Mouse (Mus musculus) cerebral cortex, adult 2 months (tissue): ENCODE measurements around the gene Ccdc62.

ENCODE experiments used
- WGBS: fragments of 180-500 bp; shearing (Covaris S2); methylation state at CpG from one replicate; pipeline ENCODE4 v1.1.7; 2018; 5-methylcytosine and 5-hydroxymethylcytosine counted together

Gene Ccdc62

DNA sequence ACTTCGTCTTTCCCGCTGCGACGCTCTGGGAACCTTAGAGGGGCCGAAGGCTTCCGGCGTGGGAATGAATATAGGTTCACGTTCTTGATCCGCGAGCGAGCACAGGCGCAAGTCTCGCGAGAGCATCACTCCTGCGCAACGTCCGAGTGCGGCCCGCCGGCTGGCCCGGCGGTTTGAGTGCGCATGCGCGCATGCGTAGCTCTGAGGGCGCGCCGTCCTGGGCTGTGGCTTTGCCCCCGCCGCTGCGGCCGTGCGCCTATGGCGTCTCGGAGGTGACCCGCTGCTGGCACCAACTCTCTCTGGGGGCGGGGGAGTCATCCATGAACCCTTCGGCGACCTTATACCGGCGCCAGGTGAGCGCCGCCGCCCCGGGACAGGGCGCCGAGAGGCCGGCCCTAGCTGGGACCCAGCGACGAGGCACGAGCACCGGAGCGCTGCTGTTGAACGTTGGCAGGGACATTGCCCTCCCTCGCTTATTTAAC is at the start of gene Ccdc62:
TSS of gene Ccdc62 (plus strand) at position 172 of the 482 bp plus-strand sequence.
- WGBS = under 1% methylated on average over 56 of the region's 56 CpGs

DNA sequence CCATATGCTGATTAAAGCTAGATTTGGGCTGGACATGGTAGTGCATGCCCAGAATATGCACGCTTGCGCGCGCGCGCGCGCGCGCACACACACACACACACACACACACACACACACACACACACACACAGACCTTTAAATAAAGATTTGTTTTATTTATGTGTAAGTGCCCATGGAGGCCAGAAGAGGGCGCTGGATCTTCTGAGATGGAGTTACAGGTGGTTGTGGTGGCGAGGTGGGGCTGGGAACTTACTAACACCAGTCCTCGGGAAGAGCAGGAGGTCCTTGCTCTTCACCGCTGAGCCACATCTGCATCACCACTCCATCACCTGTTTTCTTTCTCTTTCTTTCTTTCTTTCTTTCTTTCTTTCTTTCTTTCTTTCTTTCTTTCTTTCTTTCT is 49.7 kb upstream of the Ccdc62 start:
- WGBS = 83% methylated on average over 14 of the region's 14 CpGs

GRCm38 (mm10) chr5:123883891-123884290 is 46.6 kb upstream of the Ccdc62 start:
- 39% methylated on average over 7 of the region's 7 CpGs for WGBS

DNA sequence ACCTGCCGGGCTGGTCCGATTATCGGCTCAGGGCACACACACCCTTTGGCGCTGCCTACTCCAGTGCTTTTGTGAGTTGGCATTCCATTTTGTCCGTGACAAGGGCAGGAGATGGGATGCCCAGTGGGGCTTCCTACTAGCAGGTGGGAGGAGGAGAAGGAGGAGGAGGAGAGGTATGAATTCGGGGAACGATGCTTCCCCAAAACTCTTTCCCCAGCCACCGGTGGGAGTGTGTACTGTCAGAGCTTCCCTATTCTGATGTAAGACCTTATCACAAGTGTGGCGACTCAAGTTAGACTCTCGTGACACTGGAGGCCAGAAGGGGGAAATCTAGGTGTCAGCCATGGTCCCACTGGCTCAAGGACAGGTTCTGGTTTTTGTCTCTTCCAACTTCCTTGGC is 46.1 kb upstream of the Ccdc62 start:
- 62% methylated on average over 10 of the region's 10 CpGs for WGBS

- WGBS = 78% methylated on average over 3 of the region's 3 CpGs
Measured at GRCm38 (mm10) chr5:123886365-123886764, 44.1 kb upstream of the Ccdc62 start.

DNA sequence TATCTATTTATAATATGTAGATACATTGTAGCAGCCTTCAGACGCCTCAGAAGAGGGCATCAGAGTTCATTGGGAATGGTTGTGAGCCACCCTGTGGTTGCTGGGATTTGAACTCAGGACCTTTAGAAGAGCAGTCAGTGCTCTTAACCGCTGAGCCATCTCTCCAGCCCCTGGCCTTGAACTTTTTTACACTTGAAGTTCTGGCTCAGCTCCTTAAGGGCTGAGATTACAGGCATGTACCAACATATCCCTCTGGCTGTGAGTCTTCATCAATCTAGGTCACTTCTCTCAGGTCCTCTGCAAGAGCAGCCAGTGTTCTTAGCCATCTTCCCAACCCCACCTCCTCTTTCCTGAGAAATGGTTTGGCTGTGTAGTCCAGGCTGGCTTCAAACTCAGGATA is 40.2 kb upstream of the Ccdc62 start:
- 93% methylated on average over 2 of the region's 2 CpGs for WGBS

DNA sequence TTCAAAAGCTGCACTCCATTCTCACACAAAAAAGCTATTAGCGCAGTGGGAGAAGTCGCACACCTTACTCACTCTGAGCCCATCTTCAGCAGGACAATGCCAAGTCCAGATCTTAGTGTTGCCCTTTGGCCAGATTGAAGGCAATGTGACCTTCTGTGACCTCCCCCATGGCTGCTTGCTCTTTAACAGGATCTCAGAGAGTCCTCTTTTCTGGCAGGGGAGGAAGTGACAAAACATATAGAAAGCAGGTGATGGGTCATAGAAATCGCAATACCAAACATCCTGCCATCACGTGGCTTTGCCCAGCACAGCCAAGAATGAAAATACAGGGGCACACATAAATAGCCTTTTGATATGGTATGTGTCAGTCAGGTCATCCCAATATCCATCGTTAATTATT is 39.5 kb upstream of the Ccdc62 start:
- WGBS = 78% methylated on average over 5 of the region's 5 CpGs

DNA sequence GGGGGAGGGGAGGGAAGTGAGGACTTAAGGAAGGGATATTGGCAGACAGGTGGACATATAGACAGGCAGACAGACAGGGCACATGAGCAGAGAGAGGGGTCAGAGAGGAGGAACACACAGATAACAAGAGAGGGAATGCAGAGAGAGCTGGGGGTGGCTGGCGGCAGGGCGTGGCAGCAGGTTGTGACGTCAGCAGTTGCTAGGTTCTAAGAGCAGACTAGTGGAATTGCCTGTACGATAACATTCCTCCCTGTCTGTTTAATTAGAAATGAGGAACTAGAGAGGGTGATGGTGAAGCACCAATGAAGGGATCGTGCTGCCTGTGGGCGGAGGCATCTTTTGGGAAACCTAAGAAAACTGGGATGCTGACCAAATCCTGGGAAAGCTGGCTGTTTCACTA is 38.8 kb upstream of the Ccdc62 start:
- 37% methylated on average over 6 of the region's 6 CpGs for WGBS

DNA sequence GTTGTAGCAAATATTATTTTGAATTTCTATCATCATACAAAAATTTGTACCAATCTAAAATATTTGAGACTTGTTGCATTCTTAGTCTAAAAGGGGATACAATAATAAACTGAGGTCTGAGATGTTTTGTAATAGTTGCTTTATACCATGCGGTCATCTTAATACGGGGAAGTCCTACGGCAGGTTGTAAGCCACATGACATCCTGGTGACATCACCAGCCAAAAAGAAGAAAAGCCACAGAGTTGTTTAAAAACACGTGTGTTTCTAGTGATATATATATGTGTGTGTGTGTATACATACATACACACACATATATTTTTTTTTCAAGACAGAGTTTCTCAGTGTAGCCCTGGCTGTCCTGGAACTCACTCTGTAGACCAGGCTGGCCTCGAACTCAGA is 37.0 kb upstream of the Ccdc62 start:
- 90% methylated on average over 5 of the region's 5 CpGs for WGBS

DNA sequence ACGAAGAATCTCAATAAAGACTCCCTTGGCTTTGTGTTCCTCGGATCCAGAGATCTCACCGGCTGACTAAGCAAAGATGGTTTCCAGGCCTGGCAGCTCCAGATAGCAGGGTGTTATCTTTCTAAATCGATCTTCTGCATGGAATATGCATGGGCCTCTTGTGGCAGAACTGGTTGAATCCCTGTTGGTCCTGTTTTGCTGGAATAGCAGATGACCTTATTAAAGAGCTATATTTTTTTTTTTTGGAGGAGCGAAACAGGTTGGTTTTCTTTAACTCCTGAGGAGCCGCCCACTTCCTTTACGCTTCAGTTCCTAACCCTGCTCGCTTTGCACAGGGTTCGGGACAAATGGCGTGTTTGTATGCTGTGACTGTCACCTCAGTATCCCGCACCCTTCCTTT is 34.1 kb upstream of the Ccdc62 start:
- 85% methylated on average over 11 of the region's 11 CpGs for WGBS

DNA sequence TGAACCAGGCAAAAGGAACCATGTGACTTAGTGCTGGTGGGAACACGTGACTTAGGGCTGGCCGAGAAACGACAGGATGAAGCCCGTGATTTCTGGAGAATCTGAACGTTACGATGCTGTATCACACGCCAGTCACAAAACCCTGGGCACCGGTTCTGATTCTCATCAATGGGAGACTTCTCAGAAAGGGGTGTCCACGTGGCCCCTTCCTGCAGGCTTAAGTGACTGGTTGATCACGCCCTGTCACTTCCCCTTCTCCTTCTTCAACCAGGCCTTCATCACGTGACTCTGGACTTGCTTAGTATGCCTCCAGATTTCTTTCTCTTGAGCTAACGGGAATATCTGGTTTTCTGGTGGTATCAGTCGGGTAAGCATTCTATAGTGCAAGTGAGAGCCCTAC is 33.1 kb upstream of the Ccdc62 start:
- 81% methylated on average over 13 of the region's 13 CpGs for WGBS

- WGBS = 73% methylated on average over 11 of the region's 11 CpGs
Measured at GRCm38 (mm10) chr5:123904059-123904672, 26.3 kb upstream of the Ccdc62 start.

- WGBS = 48% methylated on average over 17 of the region's 17 CpGs
Measured at GRCm38 (mm10) chr5:123906146-123906975, 24.1 kb upstream of the Ccdc62 start.

- under 1% methylated on average over 57 of the region's 61 CpGs for WGBS
Measured at GRCm38 (mm10) chr5:123906976-123907630, 23.4 kb upstream of the Ccdc62 start, which contains the start of gene Denr. Gene Denr (plus strand): TSS chr5:123907175.

GRCm38 (mm10) chr5:123907631-123907977 is 22.9 kb upstream of the Ccdc62 start:
- 3% methylated on average over 10 of the region's 10 CpGs for WGBS

DNA sequence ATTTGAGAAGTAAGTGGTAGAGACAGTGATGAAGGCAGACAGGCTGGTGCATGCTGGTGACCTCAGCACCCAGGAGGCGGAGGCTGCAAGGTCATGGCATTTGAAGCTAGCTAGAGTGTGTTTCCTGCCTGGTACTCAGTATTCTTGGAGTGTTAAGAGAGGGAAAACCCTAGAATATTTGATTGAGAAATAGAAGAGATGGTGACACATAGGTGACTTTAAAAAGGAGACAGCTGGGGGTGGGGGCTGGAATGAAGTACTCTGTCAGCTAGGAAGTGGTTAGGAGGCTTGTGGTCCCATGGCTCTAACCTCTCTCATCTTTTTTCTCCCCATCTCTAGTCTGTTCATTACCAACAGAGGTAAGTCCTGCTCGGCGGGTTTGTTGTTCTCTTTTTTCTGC is 15.6 kb upstream of the Ccdc62 start:
- WGBS = 87% methylated on average over 3 of the region's 3 CpGs

DNA sequence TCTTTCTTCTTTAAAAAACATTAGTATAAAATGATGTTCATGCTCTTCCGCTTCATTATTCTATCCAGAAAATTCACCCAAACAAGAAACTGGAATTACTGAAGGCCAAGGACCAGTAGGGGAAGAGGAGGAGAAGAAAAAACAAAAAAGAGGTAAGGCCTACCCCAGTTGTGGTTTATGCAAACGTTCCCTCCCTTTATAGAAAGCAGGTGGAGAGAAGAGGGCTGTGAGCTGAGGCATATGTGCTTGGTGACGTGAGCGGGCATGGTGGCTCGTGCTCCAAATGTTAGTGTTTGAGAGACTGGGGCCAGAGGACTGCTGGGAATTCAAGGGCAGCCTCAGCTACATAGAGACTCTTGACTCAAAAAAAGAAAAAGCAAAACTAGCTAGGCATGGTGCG is 8.4 kb upstream of the Ccdc62 start:
- WGBS = 77% methylated on average over 6 of the region's 6 CpGs

- WGBS = 90% methylated on average over 9 of the region's 9 CpGs
Measured at GRCm38 (mm10) chr5:123927118-123927517, 3.4 kb upstream of the Ccdc62 start, which contains the start of gene Gm43518. Gene Gm43518 (plus strand): TSS chr5:123927418.

- WGBS = 47% methylated on average over 13 of the region's 13 CpGs
Measured at GRCm38 (mm10) chr5:123931131-123931530, 652 bp downstream of the Ccdc62 start.

GRCm38 (mm10) chr5:123933556-123933955 is 3.1 kb downstream of the Ccdc62 start:
- WGBS = 95% methylated on average over 12 of the region's 12 CpGs

DNA sequence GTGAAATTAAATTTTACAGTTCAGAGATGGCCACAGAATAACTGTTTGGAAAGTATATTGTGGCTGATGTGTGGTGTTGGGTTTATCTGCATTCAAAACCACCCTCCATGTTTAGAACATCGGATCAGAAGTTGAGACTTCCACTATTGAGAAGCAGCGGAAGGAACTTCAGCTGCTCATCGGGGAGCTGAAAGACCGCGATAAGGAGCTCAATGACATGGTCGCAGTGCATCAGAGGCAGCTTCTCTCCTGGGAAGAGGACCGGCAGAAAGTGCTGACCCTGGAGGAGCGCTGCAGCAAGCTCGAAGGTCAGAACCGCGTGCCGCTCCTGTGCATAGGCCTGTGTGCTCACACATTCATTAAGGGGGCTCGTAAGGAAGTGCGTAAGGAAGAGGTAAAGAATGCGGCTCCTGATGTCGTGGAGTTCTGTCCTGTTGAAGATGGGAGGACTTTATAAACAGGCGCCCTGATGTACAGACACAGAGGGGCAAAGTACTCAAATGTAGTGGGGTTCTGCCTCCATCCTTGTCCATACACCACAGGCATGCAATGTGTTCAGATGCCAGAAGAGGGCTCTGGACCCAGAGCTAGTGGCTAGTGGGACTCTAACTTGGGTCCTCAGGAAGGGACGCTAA is 3.6 kb downstream of the Ccdc62 start:
- 61% methylated on average over 18 of the region's 18 CpGs for WGBS

- WGBS = 68% methylated on average over 5 of the region's 5 CpGs
Measured at GRCm38 (mm10) chr5:123935931-123936330, 5.5 kb downstream of the Ccdc62 start.
